Mouse (Mus musculus) liver, adult (tissue): ENCODE results near the gene Ctrc.

Experiments
- GATA4 ChIP-seq: IDR thresholded peaks from 2 replicates; pipeline ENCODE4 v1.6.1; 2014; ENCODE audit warnings: mild to moderate bottlenecking, low read length; ENCODE audit not compliant: insufficient replicate concordance

The Ctrc gene

GRCm38 (mm10) chr4:141789564-141790218 lies 56.5 kb downstream of the Ctrc start:
- no peak for TF ChIP-seq GATA4

- TF ChIP-seq GATA4, result no peak
Observed at GRCm38 (mm10) chr4:141787462-141787861, 58.7 kb downstream of the Ctrc start.

GRCm38 (mm10) chr4:141787046-141787445 lies 59.1 kb downstream of the Ctrc start:
- TF ChIP-seq GATA4, result no peak

GRCm38 (mm10) chr4:141786141-141786540 lies 60.0 kb downstream of the Ctrc start:
- no peak for TF ChIP-seq GATA4

- no peak for TF ChIP-seq GATA4
Observed at GRCm38 (mm10) chr4:141784835-141785234, 61.3 kb downstream of the Ctrc start.

GRCm38 (mm10) chr4:141781201-141781985 lies 64.8 kb downstream of the Ctrc start:
- TF ChIP-seq GATA4, result no peak

- no peak for TF ChIP-seq GATA4
Observed at GRCm38 (mm10) chr4:141779828-141780227, 66.3 kb downstream of the Ctrc start.

GRCm38 (mm10) chr4:141771823-141772222 lies 74.3 kb downstream of the Ctrc start:
- no peak for TF ChIP-seq GATA4

GRCm38 (mm10) chr4:141769501-141770160 lies 76.5 kb downstream of the Ctrc start:
- no peak for TF ChIP-seq GATA4

GRCm38 (mm10) chr4:141767353-141768036 lies 78.7 kb downstream of the Ctrc start:
- TF ChIP-seq GATA4, result peak; percentile 55; the same call in 1 of the 2 replicates

- no peak for TF ChIP-seq GATA4
Observed at GRCm38 (mm10) chr4:141766668-141767352, 79.3 kb downstream of the Ctrc start.

- no peak for TF ChIP-seq GATA4
Observed at GRCm38 (mm10) chr4:141766316-141766667, 79.9 kb downstream of the Ctrc start.

GRCm38 (mm10) chr4:141765008-141765407 lies 81.2 kb downstream of the Ctrc start:
- TF ChIP-seq GATA4, result no peak
